Mouse (Mus musculus) limb, embryonic 13.5 days (tissue): ENCODE data around the gene Sppl2a. TPM values are rescaled to one million over a fixed set of nuclear protein-coding genes. Genes with fewer than 3 reads are reported as not detected.
"Not testable (repeated sequence)": the region's sequence is repeated elsewhere in the genome, so short reads cannot be mapped to it uniquely, and the experiment has no call there.

Experiments
- ATAC-seq: fragments of 200-750 bp; cut with Nextera tagmentation; 2 replicates; pipeline ENCODE4 v1.8.0; 2017; ENCODE audit warnings: low read depth, moderate number of reproducible peaks, moderate TSS enrichment; ENCODE audit not compliant: low FRiP score
- H3K27ac ChIP-seq: fragments of 300-500 bp; sonication (generic); 2 replicates; pipeline ENCODE4 v1.5.1; 2015; ENCODE audit warnings: inconsistent platforms, mild to moderate bottlenecking, moderate library complexity
- H3K27me3 ChIP-seq: fragments of 300-500 bp; sonication (generic); 2 replicates; pipeline ENCODE4 v1.6.1; 2015; ENCODE audit warnings: mild to moderate bottlenecking, inconsistent platforms
- H3K36me3 ChIP-seq: fragments of 300-500 bp; sonication (generic); 2 replicates; pipeline ENCODE4 v1.6.1; 2015; ENCODE audit warnings: inconsistent platforms, mild to moderate bottlenecking, moderate library complexity
- H3K4me1 ChIP-seq: fragments of 300-500 bp; sonication (generic); 2 replicates; pipeline ENCODE4 v1.6.1; 2015; ENCODE audit warnings: inconsistent platforms
- H3K4me2 ChIP-seq: fragments of 300-500 bp; sonication (generic); replicated peaks from 2 replicates; pipeline ENCODE4 v1.6.1; 2015; ENCODE audit warnings: inconsistent platforms, mild to moderate bottlenecking, moderate library complexity
- H3K4me3 ChIP-seq: fragments of 300-500 bp; sonication (generic); 2 replicates; pipeline ENCODE4 v1.5.1; 2015; ENCODE audit warnings: moderate library complexity, mild to moderate bottlenecking, inconsistent platforms
- H3K9ac ChIP-seq: fragments of 300-500 bp; sonication (generic); 2 replicates; pipeline ENCODE4 v1.6.1; 2015; ENCODE audit warnings: mild to moderate bottlenecking, inconsistent platforms
- H3K9me3 ChIP-seq: fragments of 300-500 bp; sonication (generic); 2 replicates; pipeline ENCODE4 v1.6.1; 2016; ENCODE audit warnings: inconsistent platforms
- whole genome bisulfite sequencing: fragments of 180-500 bp; shearing (Covaris S2); methylation state at CpG from one replicate; pipeline ENCODE4 v1.1.7; 2015; 5-methylcytosine and 5-hydroxymethylcytosine counted together
- polyA plus RNA-seq: library from polyadenylated mRNA; unstranded; fragments of >200 nt; fragmentation: Nextera tagmentation; extraction: Ambion mirVana; gene quantifications from 2 replicates; pipeline ENCODE4 v1.2.1, GENCODE M21; 2015

The Sppl2a gene
- polyA plus RNA-seq: 51.2 and 53.2 TPM in 2 replicates

DNA sequence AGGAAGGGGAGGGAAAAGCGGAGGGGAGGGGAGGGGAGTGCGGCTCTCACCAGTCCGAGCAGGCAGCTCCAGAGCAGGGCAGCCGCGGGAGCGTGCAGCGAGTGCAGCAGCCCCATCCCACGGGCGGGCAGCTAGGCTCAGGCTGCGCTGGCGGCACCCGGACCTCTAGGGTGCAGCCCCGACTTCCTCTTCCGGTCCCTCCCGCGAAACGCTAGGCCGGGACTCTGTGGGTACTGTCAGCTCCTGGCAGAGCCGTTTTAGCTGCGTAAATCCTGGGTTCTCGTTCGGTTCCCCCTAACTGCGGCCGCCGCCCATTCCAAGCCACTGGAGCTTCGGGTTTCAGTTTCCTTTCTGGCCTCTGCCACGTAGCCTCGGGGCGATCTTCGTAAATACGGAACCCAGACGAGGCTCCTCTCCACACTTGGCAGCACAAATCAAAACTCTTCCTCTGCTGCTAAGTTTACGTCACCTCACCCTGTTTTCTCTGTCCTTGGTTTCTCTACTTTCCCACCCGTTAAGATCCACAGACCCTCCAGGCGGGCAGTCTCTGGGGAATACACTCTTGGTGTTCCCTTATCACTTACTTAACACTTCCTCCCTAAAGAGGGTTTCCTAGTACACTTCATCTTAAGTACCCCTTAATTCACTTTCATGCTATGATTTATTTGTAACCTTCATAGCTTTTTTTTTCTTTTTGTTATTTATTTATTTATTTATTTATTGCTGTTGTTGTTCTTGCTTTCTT, at the start of gene Sppl2a:
Gene Sppl2a (minus strand): TSS at position 339 of the 745 bp plus-strand sequence.
- peak; percentile 99 for ATAC-seq
- Histone ChIP-seq H3K36me3 (no peaks in the 10 kb centered on the region), H3K4me1 (peaks cover 3% of the 10 kb centered on the region; the same call in 1 of the 2 replicates), H3K27me3 (no peaks in the 10 kb centered on the region), H3K4me2 (peak within 1 kb of the TSS; percentile 71), H3K4me3 (peak within 1 kb of the TSS; percentile 62), H3K9ac (peak within 1 kb of the TSS; percentile 82), H3K27ac (peak within 1 kb of the TSS; percentile 98), H3K9me3 (no peaks in the 10 kb centered on the region)
- WGBS: under 1% methylated on average over 34 of the region's 35 CpGs

DNA sequence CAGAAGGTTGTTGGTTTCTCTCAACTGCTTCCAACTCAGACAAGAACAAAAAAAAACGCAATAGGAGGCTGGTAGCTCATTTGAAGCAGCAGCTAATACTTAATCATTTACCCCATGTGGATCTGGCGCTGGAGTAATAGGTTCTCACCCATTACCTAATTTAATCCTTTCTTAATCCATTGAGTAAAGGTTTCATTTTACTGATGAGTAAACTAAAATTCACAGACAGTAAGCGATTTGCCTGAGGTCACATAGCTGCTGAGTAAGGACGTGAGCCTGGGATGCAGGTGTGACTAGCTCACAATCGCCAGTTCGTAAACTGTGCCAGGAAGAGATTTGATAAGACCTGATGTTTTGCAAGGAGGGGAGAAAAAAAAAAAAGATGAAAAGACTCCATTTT, 44.4 kb upstream of the Sppl2a start:
- H3K9me3 ChIP-seq: no peaks in the 10 kb centered on the region
- H3K4me1 ChIP-seq: no peaks in the 10 kb centered on the region
- H3K4me3 ChIP-seq: no peak overlapping the region
- H3K27ac ChIP-seq: no peak overlapping the region
- 64% methylated on average over 6 of the region's 6 CpGs for WGBS
- H3K27me3 ChIP-seq: no peaks in the 10 kb centered on the region
- H3K9ac ChIP-seq: no peak overlapping the region
- H3K4me2 ChIP-seq: no peak overlapping the region
- ATAC-seq: no peak
- H3K36me3 ChIP-seq: no peaks in the 10 kb centered on the region

DNA sequence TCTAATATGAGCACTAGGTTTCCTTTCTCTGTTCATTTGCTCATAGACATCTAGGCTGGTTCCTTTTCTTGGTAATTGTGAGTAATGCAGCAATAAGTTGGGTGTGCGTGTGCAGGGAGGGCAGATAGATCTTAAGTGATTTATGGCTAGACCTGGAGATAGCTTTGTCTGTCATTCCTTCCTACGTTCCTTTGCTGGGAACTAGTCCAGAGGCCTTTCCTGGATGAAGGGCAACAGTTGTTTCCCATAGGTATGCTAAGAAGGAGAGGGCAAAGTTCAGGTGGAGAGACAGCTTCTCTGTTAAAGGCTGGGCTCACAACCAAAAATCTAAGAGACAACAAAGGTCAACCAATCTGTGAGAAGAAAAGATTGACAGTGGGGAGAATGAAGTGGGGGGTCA, 28.7 kb upstream of the Sppl2a start:
- H3K36me3 ChIP-seq: no peaks in the 10 kb centered on the region
- H3K4me1 ChIP-seq: no peaks in the 10 kb centered on the region
- ATAC-seq: no peak
- no peak overlapping the region for H3K4me3 ChIP-seq
- H3K27me3 ChIP-seq: no peaks in the 10 kb centered on the region
- no peak overlapping the region for H3K4me2 ChIP-seq
- no peak overlapping the region for H3K27ac ChIP-seq
- 65% methylated on average over 2 of the region's 2 CpGs for WGBS
- H3K9ac ChIP-seq: no peak overlapping the region
- no peaks in the 10 kb centered on the region for H3K9me3 ChIP-seq

DNA sequence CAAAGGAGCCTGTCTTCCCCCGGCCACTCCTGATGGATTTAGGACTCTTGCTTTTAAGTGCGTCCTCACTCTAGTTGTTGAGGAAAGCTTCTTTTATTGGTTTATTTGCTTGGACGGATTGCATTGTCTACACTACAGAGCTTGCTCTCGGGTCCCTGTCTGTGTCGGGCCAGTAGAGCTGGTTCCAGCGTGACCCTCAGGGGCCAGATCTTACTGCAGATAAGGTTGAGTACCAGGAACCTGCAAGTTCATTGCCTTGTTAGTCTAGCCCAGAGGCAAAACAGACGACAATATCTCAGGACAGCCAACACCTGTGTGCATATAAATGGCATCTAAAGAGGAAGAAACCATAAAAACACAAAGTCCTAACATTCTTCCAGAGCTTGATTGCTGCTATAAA, 22.6 kb upstream of the Sppl2a start:
- WGBS: 33% methylated on average over 7 of the region's 7 CpGs
- ATAC-seq: no peak
- Histone ChIP-seq H3K27ac (no peak overlapping the region), H3K9me3 (no peaks in the 10 kb centered on the region), H3K4me1 (no peaks in the 10 kb centered on the region), H3K4me3 (no peak overlapping the region), H3K36me3 (no peaks in the 10 kb centered on the region), H3K9ac (no peak overlapping the region), H3K4me2 (no peak overlapping the region), H3K27me3 (no peaks in the 10 kb centered on the region)

DNA sequence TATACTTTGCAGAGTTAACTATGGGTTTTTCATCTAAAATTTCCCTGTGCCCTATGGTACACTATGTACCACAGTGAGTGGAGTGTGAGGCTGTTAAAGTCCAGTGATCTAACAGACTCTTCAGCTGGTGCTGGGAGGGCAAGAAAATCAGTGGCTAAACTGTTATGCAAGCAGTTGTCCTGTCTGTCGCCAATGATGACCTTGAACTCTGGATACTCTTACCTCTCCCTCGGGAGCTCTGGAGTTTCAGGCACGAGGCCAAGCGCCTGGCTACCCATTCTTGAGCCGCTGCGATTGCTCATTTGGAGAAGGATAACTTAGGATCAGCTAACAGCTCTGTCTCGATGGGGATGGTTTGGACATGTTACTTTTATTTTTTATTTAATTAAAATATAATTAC, 18.1 kb upstream of the Sppl2a start:
- WGBS: 71% methylated on average over 7 of the region's 7 CpGs
- no peak overlapping the region for H3K9ac ChIP-seq
- H3K4me2 ChIP-seq: no peak overlapping the region
- ATAC-seq: no peak
- H3K36me3 ChIP-seq: no peaks in the 10 kb centered on the region
- no peaks in the 10 kb centered on the region for H3K9me3 ChIP-seq
- no peak overlapping the region for H3K27ac ChIP-seq
- H3K4me3 ChIP-seq: no peak overlapping the region
- no peaks in the 10 kb centered on the region for H3K4me1 ChIP-seq
- no peaks in the 10 kb centered on the region for H3K27me3 ChIP-seq

DNA sequence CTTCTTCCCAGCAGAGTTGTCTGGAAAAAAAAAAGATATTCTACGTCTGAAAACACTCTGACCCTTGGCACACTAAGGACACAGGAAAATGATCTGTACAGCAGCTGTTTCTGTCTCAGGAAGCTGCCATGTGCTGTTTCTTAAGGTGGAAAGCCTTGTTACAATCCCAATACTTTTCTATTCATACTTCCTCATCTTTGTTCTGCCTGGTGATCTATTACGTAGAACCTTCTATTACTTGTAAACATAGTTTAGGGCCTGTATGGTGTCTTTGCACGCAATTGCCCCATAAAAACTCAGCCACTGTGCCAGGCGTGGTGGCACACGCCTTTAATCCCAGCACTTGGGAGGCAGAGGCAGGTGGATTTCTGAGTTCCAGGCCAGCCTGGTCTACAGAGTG, 17.4 kb upstream of the Sppl2a start:
- Histone ChIP-seq H3K36me3 (no peaks in the 10 kb centered on the region), H3K9me3 (no peaks in the 10 kb centered on the region), H3K4me2 (no peak overlapping the region), H3K4me1 (no peaks in the 10 kb centered on the region), H3K4me3 (no peak overlapping the region), H3K9ac (no peak overlapping the region), H3K27me3 (no peaks in the 10 kb centered on the region), H3K27ac (no peak overlapping the region)
- WGBS: 65% methylated on average over 5 of the region's 5 CpGs
- no peak for ATAC-seq

DNA sequence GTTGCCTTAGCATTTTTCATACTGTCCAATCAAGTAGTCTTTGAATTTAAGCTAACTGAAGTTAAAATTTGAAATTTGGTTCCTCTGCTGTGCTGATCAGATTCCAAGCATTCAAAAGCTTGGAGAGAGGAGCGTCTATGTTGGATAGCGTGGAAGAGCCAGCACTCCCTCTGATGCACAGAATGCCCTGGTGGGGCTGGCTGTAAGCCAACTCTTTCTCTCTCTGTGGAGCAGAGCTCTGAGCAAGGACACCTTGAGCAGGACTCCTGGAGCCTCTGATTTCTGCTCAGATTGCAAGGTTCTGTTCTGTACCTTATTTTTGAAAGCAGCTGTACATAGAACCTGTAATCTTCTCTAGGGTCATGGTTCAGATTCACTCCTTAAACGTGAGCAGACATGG, 16.8 kb upstream of the Sppl2a start:
- Histone ChIP-seq H3K4me1 (no peaks in the 10 kb centered on the region), H3K27me3 (no peaks in the 10 kb centered on the region), H3K4me2 (no peak overlapping the region), H3K36me3 (no peaks in the 10 kb centered on the region), H3K9me3 (no peaks in the 10 kb centered on the region), H3K9ac (no peak overlapping the region), H3K27ac (no peak overlapping the region), H3K4me3 (no peak overlapping the region)
- no peak for ATAC-seq
- WGBS: 58% methylated on average over 3 of the region's 3 CpGs

DNA sequence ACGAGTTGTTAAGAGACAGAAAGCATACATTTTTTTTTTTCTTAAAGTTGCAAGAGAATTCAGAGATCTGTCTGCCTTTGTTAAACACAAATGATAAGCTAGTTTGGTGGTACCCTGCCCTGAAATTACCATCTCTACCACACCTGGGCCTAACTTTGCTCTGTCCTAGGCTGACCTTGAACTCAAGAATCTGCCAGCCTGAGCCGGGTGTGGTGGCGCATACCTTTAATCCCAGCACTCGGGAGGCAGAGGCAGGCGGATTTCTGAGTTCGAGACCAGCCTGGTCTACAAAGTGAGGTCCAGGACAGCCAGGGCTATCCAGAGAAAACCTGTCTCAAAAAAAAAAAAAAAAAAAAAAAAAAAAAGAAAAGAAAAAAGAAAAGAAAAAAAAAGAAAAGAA, 16.3 kb upstream of the Sppl2a start:
- not testable (repeated sequence) for H3K27ac ChIP-seq, ATAC-seq, H3K4me2 ChIP-seq, H3K4me1 ChIP-seq, H3K9me3 ChIP-seq, H3K27me3 ChIP-seq, H3K36me3 ChIP-seq, H3K9ac ChIP-seq, H3K4me3 ChIP-seq
- WGBS: 80% methylated on average over 6 of the region's 6 CpGs

DNA sequence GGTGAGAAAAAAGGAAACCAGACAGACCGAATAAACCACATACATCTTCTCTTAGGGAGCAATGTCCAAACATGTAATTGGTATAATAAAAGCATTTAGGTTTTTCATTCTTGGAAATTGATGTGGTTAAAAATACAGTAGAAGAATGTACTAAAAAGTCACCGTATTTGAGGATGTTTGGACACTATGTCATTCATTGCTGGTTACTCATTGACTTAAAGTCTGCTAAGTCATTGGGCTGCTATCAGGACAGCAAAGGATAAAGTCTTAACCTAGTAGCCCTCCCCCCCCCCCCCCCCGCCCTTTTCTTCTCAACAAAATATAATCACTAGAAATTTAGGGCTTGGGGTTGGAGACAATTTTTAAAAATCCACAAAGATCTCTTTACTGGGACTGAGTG, 15.2 kb upstream of the Sppl2a start:
- 71% methylated on average over 3 of the region's 3 CpGs for WGBS
- H3K9me3 ChIP-seq: no peaks in the 10 kb centered on the region
- H3K9ac ChIP-seq: no peak overlapping the region
- H3K4me3 ChIP-seq: no peak overlapping the region
- H3K4me2 ChIP-seq: no peak overlapping the region
- H3K36me3 ChIP-seq: no peaks in the 10 kb centered on the region
- no peaks in the 10 kb centered on the region for H3K4me1 ChIP-seq
- no peak for ATAC-seq
- H3K27ac ChIP-seq: no peak overlapping the region
- H3K27me3 ChIP-seq: no peaks in the 10 kb centered on the region

DNA sequence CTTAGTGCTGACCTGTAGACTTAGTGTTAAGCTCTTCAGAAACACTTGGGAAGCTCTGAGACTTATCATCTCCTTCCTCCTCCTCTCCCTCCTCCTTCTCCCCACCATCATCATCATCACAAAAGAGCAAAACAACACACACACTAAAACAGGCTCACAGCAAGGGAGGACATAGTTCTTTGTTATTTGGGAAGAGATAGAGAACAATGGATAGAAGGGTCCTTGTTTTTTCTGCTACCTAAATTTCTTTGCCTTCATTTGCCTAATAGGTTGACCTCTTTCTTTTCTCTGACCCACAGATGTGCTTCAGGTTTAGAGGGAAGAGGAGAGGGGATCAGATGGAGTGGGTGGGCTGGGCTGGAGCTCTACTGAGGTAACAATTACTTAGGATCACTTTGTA, 14.6 kb upstream of the Sppl2a start:
- Histone ChIP-seq H3K27ac (no peak overlapping the region), H3K4me1 (no peaks in the 10 kb centered on the region), H3K36me3 (no peaks in the 10 kb centered on the region), H3K9ac (no peak overlapping the region), H3K4me3 (no peak overlapping the region), H3K4me2 (no peak overlapping the region), H3K9me3 (no peaks in the 10 kb centered on the region), H3K27me3 (no peaks in the 10 kb centered on the region)
- ATAC-seq: no peak

DNA sequence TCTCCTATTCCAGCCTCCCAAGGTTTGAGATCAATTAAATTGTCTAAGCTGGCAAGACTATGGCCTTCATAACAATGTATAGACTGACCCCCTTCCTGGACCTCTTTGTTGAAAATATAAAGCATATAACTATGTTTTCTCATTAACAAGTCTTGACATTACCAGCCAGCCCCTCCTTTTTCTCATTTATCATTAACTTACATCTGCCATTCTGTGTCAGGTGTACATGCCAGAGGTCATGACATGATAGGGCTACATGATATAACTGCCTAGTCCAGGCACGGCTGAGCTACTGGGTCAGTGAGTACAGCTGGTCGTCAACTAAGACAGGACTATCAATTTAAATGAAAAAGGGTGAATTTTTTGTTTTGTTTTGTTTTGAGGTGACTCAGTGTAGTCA, 10.2 kb upstream of the Sppl2a start:
- Histone ChIP-seq H3K36me3 (no peaks in the 10 kb centered on the region), H3K9ac (no peak overlapping the region), H3K4me3 (no peak overlapping the region), H3K27ac (no peak overlapping the region), H3K4me1 (no peaks in the 10 kb centered on the region), H3K4me2 (no peak overlapping the region), H3K27me3 (no peaks in the 10 kb centered on the region), H3K9me3 (no peaks in the 10 kb centered on the region)
- no peak for ATAC-seq
- WGBS: 77% methylated on average over 2 of the region's 2 CpGs

DNA sequence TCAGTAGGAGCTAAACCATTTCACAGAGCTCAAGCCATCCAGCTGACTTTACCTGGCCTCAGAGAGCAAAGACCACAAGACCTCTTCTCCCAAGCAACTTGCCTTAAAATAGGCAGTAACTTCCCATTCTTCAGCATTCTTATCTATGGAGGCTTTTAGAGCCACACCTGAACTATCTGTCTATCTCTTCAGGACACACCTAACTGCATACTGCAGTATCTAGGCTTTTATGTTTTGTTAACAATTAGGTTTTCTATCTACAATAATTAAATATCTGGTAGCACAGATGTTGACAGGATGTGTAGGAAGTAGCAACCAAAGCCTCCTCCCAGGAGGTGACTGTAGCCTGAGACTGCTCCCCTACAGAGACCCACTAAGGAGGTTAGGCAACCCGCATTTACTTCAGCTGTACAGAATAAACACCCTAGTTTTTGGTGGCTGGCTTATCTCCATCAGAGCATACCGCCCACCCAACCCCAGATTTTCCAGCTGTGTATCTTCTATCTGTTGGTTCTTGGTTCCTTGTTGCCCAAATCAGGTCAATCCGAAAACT, 7.4 kb upstream of the Sppl2a start:
- no peak for ATAC-seq
- H3K36me3 ChIP-seq: no peaks in the 10 kb centered on the region
- WGBS: 73% methylated on average over 3 of the region's 3 CpGs
- H3K9me3 ChIP-seq: no peaks in the 10 kb centered on the region
- no peak overlapping the region for H3K27ac ChIP-seq
- no peak overlapping the region for H3K9ac ChIP-seq
- H3K27me3 ChIP-seq: no peaks in the 10 kb centered on the region
- no peak overlapping the region for H3K4me2 ChIP-seq
- no peaks in the 10 kb centered on the region for H3K4me1 ChIP-seq
- H3K4me3 ChIP-seq: no peak overlapping the region

DNA sequence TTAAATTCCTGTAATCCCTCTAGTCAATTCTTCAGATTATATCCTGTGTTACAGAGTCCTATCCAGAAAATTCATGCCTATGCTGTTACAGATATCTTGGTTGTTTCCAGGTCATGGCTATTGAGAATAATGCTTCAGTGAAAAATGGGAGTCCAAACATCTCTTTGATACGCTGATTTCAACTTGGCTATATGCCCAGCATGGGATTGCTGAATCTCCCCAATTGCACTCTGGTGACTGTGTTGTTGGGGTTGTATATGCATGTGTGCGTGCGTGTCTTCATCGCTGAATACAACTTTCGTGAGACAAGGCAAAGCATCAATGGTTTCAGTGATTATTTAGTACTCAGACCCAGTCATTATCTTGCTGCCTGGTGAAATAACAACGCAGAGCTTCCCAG, 5.0 kb upstream of the Sppl2a start:
- ATAC-seq: no peak
- Histone ChIP-seq H3K9me3 (no peaks in the 10 kb centered on the region), H3K4me3 (no peak overlapping the region), H3K27me3 (no peaks in the 10 kb centered on the region), H3K36me3 (no peaks in the 10 kb centered on the region), H3K4me1 (peaks cover 3% of the 10 kb centered on the region; the same call in 1 of the 2 replicates), H3K4me2 (no peak overlapping the region), H3K27ac (no peak overlapping the region), H3K9ac (no peak overlapping the region)
- WGBS: 83% methylated on average over 6 of the region's 6 CpGs
